Mouse (Mus musculus) activated CD4-positive, CD25-positive, alpha-beta regulatory T cell, adult 9 weeks (primary cell): ENCODE results near the gene Olfr341. TPM values are rescaled to one million over a fixed set of nuclear protein-coding genes. Genes with fewer than 3 reads are reported as not detected.

ENCODE experiments used
- polyA plus RNA-seq: library from polyadenylated mRNA; unstranded; fragments of 100-300 nt; shearing (Covaris generic); gene quantifications from one replicate; pipeline ENCODE4 v1.2.1, GENCODE M21; 2017

The Olfr341 gene
- not detected for polyA plus RNA-seq

GRCm38 (mm10) chr2:36482368-36482767 is at the start of gene Olfr341:
Olfr341 (minus strand) TSS chr2:36482468.

GRCm38 (mm10) chr2:36524698-36525097 is 42.4 kb upstream of the Olfr341 start, which contains the start of gene Olfr342:
Olfr342 (plus strand) TSS chr2:36524998.

GRCm38 (mm10) chr2:36452287-36452686 is 30.0 kb downstream of the Olfr341 start, which contains the start of gene Olfr340:
Olfr340 (plus strand) TSS chr2:36452587.

Other genes starting within 250 kb of the Olfr341 start
- gene Olfr338, start 108.9 kb downstream of the Olfr341 start, polyA plus RNA-seq = 0.05 TPM
- gene Olfr339, start 63.5 kb downstream of the Olfr341 start, polyA plus RNA-seq = not detected
- not detected for gene Olfr340, start 29.9 kb downstream of the Olfr341 start, polyA plus RNA-seq
- gene Olfr342, start 42.5 kb upstream of the Olfr341 start, polyA plus RNA-seq = not detected
- not detected for gene Olfr344, start 84.2 kb upstream of the Olfr341 start, polyA plus RNA-seq
- gene Olfr345, start 157.6 kb upstream of the Olfr341 start, polyA plus RNA-seq = not detected
- gene Olfr346, start 203.3 kb upstream of the Olfr341 start, polyA plus RNA-seq = not detected
- not detected for gene Olfr347, start 249.4 kb upstream of the Olfr341 start, polyA plus RNA-seq